In genomic region chr10:80071516-80071900, GRCm38 (mm10) we compare ENCODE assay signal across 8 mouse cellular contexts. TPM values are rescaled to one million over a fixed set of nuclear protein-coding genes. Genes with fewer than 3 reads are reported as not detected.
DNase-seq lines count a peak whose midpoint lies in the region; ATAC-seq and TF ChIP-seq lines count a peak whose summit lies in the region.

No protein-coding gene starts in this region.

- H3K27ac ChIP-seq in liver, adult 2 months (replicated peaks; ENCODE audit: insufficient read depth, low read depth, low read length): peak overlapping the region; percentile 84
- peak overlapping the region; percentile 85 for H3K27ac ChIP-seq in heart, embryonic 16.5 days (ENCODE audit: low read length)
- H3K27ac ChIP-seq in liver, embryonic 14.5 days: peak overlapping the region; percentile 79

- H3K9me3 ChIP-seq in erythroblast, embryonic 14.5 days (ENCODE audit: control insufficient read depth, low read length): no peaks in the 10 kb centered on the region
- no peaks in the 10 kb centered on the region for H3K9me3 ChIP-seq in heart, embryonic 16.5 days (replicated peaks; ENCODE audit: control insufficient read depth, low read length)
- no peaks in the 10 kb centered on the region for H3K9me3 ChIP-seq in liver, embryonic 14.5 days (ENCODE audit: control insufficient read depth, low read length)

- no peak for TF ChIP-seq POLR2A in liver, adult 2 months (IDR thresholded peaks at IDR 0.05; ENCODE audit: extremely low read depth, insufficient read depth, low read length)

- WGBS in liver, adult 2 months: 9% methylated on average over 3 of the region's 3 CpGs
- WGBS in heart, embryonic 16.5 days: 41% methylated on average over 3 of the region's 3 CpGs
- 67% methylated on average over 3 of the region's 3 CpGs for WGBS in liver, embryonic 14.5 days (ENCODE audit: insufficient replicate concordance)

- H3K4me2 ChIP-seq in heart, embryonic 16.5 days (ENCODE audit: low read depth, low read length): 0 out of 2 replicates have a peak overlapping the region, but pooled peaks have one; percentile 27
- peak overlapping the region; percentile 58 for H3K4me2 ChIP-seq in liver, embryonic 14.5 days (ENCODE audit: low read depth)

- peak overlapping the region; percentile 44 for H3K9ac ChIP-seq in liver, adult 2 months (ENCODE audit: low read depth, low read length)
- peak overlapping the region; percentile 59 for H3K9ac ChIP-seq in heart, embryonic 16.5 days (ENCODE audit: low read length)
- peak overlapping the region; percentile 64 for H3K9ac ChIP-seq in liver, embryonic 14.5 days (replicated peaks)

- no peak for ATAC-seq in erythroblast, adult 5-6 weeks (replicated peaks; ENCODE audit: low FRiP score, poor library complexity, severe bottlenecking)
- no peak for ATAC-seq in heart, embryonic 16.5 days (replicated peaks; ENCODE audit: extremely low read depth, insufficient read depth, low FRiP score)
- peak; percentile 19 for ATAC-seq in liver, embryonic 14.5 days (ENCODE audit: insufficient read depth)
- no peak for ATAC-seq in granulocyte monocyte progenitor cell, adult 5-6 weeks (replicated peaks; ENCODE audit: poor library complexity, severe bottlenecking)

- H3K79me2 ChIP-seq in liver, adult 2 months (ENCODE audit: control insufficient read depth, insufficient read depth, low read length): peaks cover 3% of the 10 kb centered on the region; the same call in 1 of the 2 replicates

- TF ChIP-seq EP300 in liver, embryonic 14.5 days (IDR thresholded peaks at IDR 0.05; ENCODE audit: low read depth): no peak

- TF ChIP-seq CTCF in liver, adult 2 months (IDR thresholded peaks at IDR 0.05; ENCODE audit: low read depth, low read length): no peak
- no peak for TF ChIP-seq CTCF in liver, embryonic 14.5 days (IDR thresholded peaks at IDR 0.05; ENCODE audit: low read depth)

- peaks cover 86% of the 10 kb centered on the region for H3K4me1 ChIP-seq in erythroblast, embryonic 14.5 days (ENCODE audit: control insufficient read depth)
- H3K4me1 ChIP-seq in liver, adult 2 months (ENCODE audit: control insufficient read depth, insufficient read depth, low read length): peaks cover 44% of the 10 kb centered on the region
- peaks cover 32% of the 10 kb centered on the region for H3K4me1 ChIP-seq in heart, embryonic 16.5 days (ENCODE audit: control insufficient read depth, insufficient read depth, low read length)
- peaks cover 15 to 19% of the 10 kb centered on the region in 2 experiments for H3K4me1 ChIP-seq in liver, embryonic 14.5 days (replicated peaks; ENCODE audit: control insufficient read depth in 2 of 2, insufficient read depth in 2 of 2, low read length in 1 of 2)

- H3K4me3 ChIP-seq in erythroblast, embryonic 14.5 days (replicated peaks): peak overlapping the region; percentile 36
- H3K4me3 ChIP-seq in liver, adult 2 months (ENCODE audit: insufficient read depth, low read depth, low read length): no peak overlapping the region
- H3K4me3 ChIP-seq in heart, embryonic 16.5 days (ENCODE audit: low read length): no peak overlapping the region
- H3K4me3 ChIP-seq in liver, embryonic 14.5 days (ENCODE audit: insufficient read depth in 1 of 2, low read depth in 2 of 2, low read length in 2 of 2): no peak overlapping the region

- DNase-seq in liver, adult 2 months (ENCODE audit: extremely low read depth, low read depth, low spot score): no peak
- no peak for DNase-seq in liver
- DNase-seq in liver, embryonic 14.5 days (ENCODE audit: low read depth in 3 of 3, low spot score in 3 of 3): no peak
- DNase-seq in cerebellum, adult 8-10 months: no peak

- H3K36me3 ChIP-seq in erythroblast, embryonic 14.5 days (ENCODE audit: control insufficient read depth): peaks cover 93% of the 10 kb centered on the region
- no peaks in the 10 kb centered on the region for H3K36me3 ChIP-seq in liver, adult 2 months (ENCODE audit: control insufficient read depth, insufficient read depth, low read length)
- H3K36me3 ChIP-seq in heart, embryonic 16.5 days (ENCODE audit: control insufficient read depth, insufficient read depth): no peaks in the 10 kb centered on the region
- no peaks in the 10 kb centered on the region for H3K36me3 ChIP-seq in liver, embryonic 14.5 days (replicated peaks; ENCODE audit: control insufficient read depth, insufficient read depth, low read depth)

- H3K27me3 ChIP-seq in erythroblast, embryonic 14.5 days (ENCODE audit: control insufficient read depth): no peaks in the 10 kb centered on the region
- no peaks in the 10 kb centered on the region for H3K27me3 ChIP-seq in liver, adult 2 months (ENCODE audit: control insufficient read depth, insufficient read depth, low read length)
- H3K27me3 ChIP-seq in heart, embryonic 16.5 days (ENCODE audit: control insufficient read depth, insufficient read depth, low read length): no peaks in the 10 kb centered on the region
- H3K27me3 ChIP-seq in liver, embryonic 14.5 days (ENCODE audit: control insufficient read depth, insufficient read depth, low read length): no peaks in the 10 kb centered on the region

RNA-seq across cellular contexts. Expression of gene Gpx4, which starts 24.5 kb away (rescaled TPM):
- 551 and 700 TPM in 2 replicates for polyA plus RNA-seq in erythroblast, embryonic 14.5 days (2012)
- 108 and 169 TPM in 2 replicates for total RNA-seq in erythroblast, adult 5-6 weeks (2015; ENCODE audit: low replicate concordance)
- 96.3 and 123 TPM in 2 replicates for total RNA-seq in erythroblast, adult 5-6 weeks (2017; ENCODE audit: low replicate concordance)
- total RNA-seq in liver, adult 2 months (2014; rRNA removed): 712 and 752 TPM in 2 replicates
- polyA plus RNA-seq in liver, adult 2 months (2012; rRNA removed): 535 and 559 TPM in 2 replicates
- 668 and 748 TPM in 2 replicates for polyA plus RNA-seq in heart, embryonic 16.5 days (2015; fragmentation: Nextera tagmentation; extraction: Ambion mirVana)
- polyA plus RNA-seq in liver, embryonic 14.5 days (2012; rRNA removed): 274 and 388 TPM in 2 replicates
- polyA plus RNA-seq in liver, embryonic 14.5 days (2014; fragmentation: Nextera tagmentation; extraction: Ambion mirVana): 705 and 724 TPM in 2 replicates
- 278 and 280 TPM in 2 replicates for total RNA-seq in granulocyte monocyte progenitor cell, adult 5-6 weeks (2014; fragmentation: Nextera tagmentation)
- total RNA-seq in granulocyte monocyte progenitor cell, adult 5-6 weeks (2017): 397 and 420 TPM in 2 replicates

RNA-seq across cellular contexts. Expression of gene Polr2e, which starts 31.9 kb away (rescaled TPM):
- 11.9 and 17.1 TPM in 2 replicates for polyA plus RNA-seq in erythroblast, embryonic 14.5 days (2012)
- 23.6 and 33.4 TPM in 2 replicates for total RNA-seq in erythroblast, adult 5-6 weeks (2015; ENCODE audit: low replicate concordance)
- total RNA-seq in erythroblast, adult 5-6 weeks (2017; ENCODE audit: low replicate concordance): 4.5 and 9.9 TPM in 2 replicates
- total RNA-seq in liver, adult 2 months (2014; rRNA removed): 26.4 and 39.1 TPM in 2 replicates
- polyA plus RNA-seq in liver, adult 2 months (2012; rRNA removed): 71.1 and 74.6 TPM in 2 replicates
- 136 and 144 TPM in 2 replicates for polyA plus RNA-seq in heart, embryonic 16.5 days (2015; fragmentation: Nextera tagmentation; extraction: Ambion mirVana)
- 77.0 and 121 TPM in 2 replicates for polyA plus RNA-seq in liver, embryonic 14.5 days (2012; rRNA removed)
- 88.0 and 90.2 TPM in 2 replicates for polyA plus RNA-seq in liver, embryonic 14.5 days (2014; fragmentation: Nextera tagmentation; extraction: Ambion mirVana)
- 96.6 and 105 TPM in 2 replicates for total RNA-seq in granulocyte monocyte progenitor cell, adult 5-6 weeks (2014; fragmentation: Nextera tagmentation)
- total RNA-seq in granulocyte monocyte progenitor cell, adult 5-6 weeks (2017): 79.7 and 86.7 TPM in 2 replicates

RNA-seq across cellular contexts. Expression of gene Sbno2, which starts 33.9 kb away (rescaled TPM):
- polyA plus RNA-seq in erythroblast, embryonic 14.5 days (2012): 3.4 and 3.9 TPM in 2 replicates
- 9.2 and 12.5 TPM in 2 replicates for total RNA-seq in erythroblast, adult 5-6 weeks (2015; ENCODE audit: low replicate concordance)
- total RNA-seq in erythroblast, adult 5-6 weeks (2017; ENCODE audit: low replicate concordance): 17.1 and 20.9 TPM in 2 replicates
- 8.9 and 11.8 TPM in 2 replicates for total RNA-seq in liver, adult 2 months (2014; rRNA removed)
- polyA plus RNA-seq in liver, adult 2 months (2012; rRNA removed): 19.2 and 25.9 TPM in 2 replicates
- 11.7 and 13.5 TPM in 2 replicates for polyA plus RNA-seq in heart, embryonic 16.5 days (2015; fragmentation: Nextera tagmentation; extraction: Ambion mirVana)
- 10.0 and 10.1 TPM in 2 replicates for polyA plus RNA-seq in liver, embryonic 14.5 days (2012; rRNA removed)
- polyA plus RNA-seq in liver, embryonic 14.5 days (2014; fragmentation: Nextera tagmentation; extraction: Ambion mirVana): 6.6 and 7.6 TPM in 2 replicates
- 42.4 and 43.6 TPM in 2 replicates for total RNA-seq in granulocyte monocyte progenitor cell, adult 5-6 weeks (2014; fragmentation: Nextera tagmentation)
- 18.0 and 24.5 TPM in 2 replicates for total RNA-seq in granulocyte monocyte progenitor cell, adult 5-6 weeks (2017)

RNA-seq across cellular contexts. Expression of gene Stk11, which starts 44.1 kb away (rescaled TPM):
- 69.2 and 71.6 TPM in 2 replicates for polyA plus RNA-seq in erythroblast, embryonic 14.5 days (2012)
- total RNA-seq in erythroblast, adult 5-6 weeks (2015; ENCODE audit: low replicate concordance): 47.7 and 60.0 TPM in 2 replicates
- total RNA-seq in erythroblast, adult 5-6 weeks (2017; ENCODE audit: low replicate concordance): 152 and 195 TPM in 2 replicates
- 71.5 and 75.0 TPM in 2 replicates for total RNA-seq in liver, adult 2 months (2014; rRNA removed)
- 96.8 and 110 TPM in 2 replicates for polyA plus RNA-seq in liver, adult 2 months (2012; rRNA removed)
- polyA plus RNA-seq in heart, embryonic 16.5 days (2015; fragmentation: Nextera tagmentation; extraction: Ambion mirVana): 13.8 and 15.3 TPM in 2 replicates
- polyA plus RNA-seq in liver, embryonic 14.5 days (2012; rRNA removed): 80.5 and 88.8 TPM in 2 replicates
- polyA plus RNA-seq in liver, embryonic 14.5 days (2014; fragmentation: Nextera tagmentation; extraction: Ambion mirVana): 17.4 and 18.9 TPM in 2 replicates
- total RNA-seq in granulocyte monocyte progenitor cell, adult 5-6 weeks (2014; fragmentation: Nextera tagmentation): 94.5 and 150 TPM in 2 replicates
- total RNA-seq in granulocyte monocyte progenitor cell, adult 5-6 weeks (2017): 121 and 132 TPM in 2 replicates

RNA-seq across cellular contexts. Expression of gene Arhgap45, which starts 55.1 kb away (rescaled TPM):
- polyA plus RNA-seq in erythroblast, embryonic 14.5 days (2012): 1.5 and 1.7 TPM in 2 replicates
- total RNA-seq in erythroblast, adult 5-6 weeks (2015; ENCODE audit: low replicate concordance): 23.1 and 31.6 TPM in 2 replicates
- 28.6 and 35.8 TPM in 2 replicates for total RNA-seq in erythroblast, adult 5-6 weeks (2017; ENCODE audit: low replicate concordance)
- total RNA-seq in liver, adult 2 months (2014; rRNA removed): 4.5 and 4.6 TPM in 2 replicates
- polyA plus RNA-seq in liver, adult 2 months (2012; rRNA removed): 7.7 and 10.9 TPM in 2 replicates
- 10.9 and 17.7 TPM in 2 replicates for polyA plus RNA-seq in heart, embryonic 16.5 days (2015; fragmentation: Nextera tagmentation; extraction: Ambion mirVana)
- 17.5 and 20.9 TPM in 2 replicates for polyA plus RNA-seq in liver, embryonic 14.5 days (2012; rRNA removed)
- 7.9 and 9.3 TPM in 2 replicates for polyA plus RNA-seq in liver, embryonic 14.5 days (2014; fragmentation: Nextera tagmentation; extraction: Ambion mirVana)
- 109 and 133 TPM in 2 replicates for total RNA-seq in granulocyte monocyte progenitor cell, adult 5-6 weeks (2014; fragmentation: Nextera tagmentation)
- 110 and 120 TPM in 2 replicates for total RNA-seq in granulocyte monocyte progenitor cell, adult 5-6 weeks (2017)
